Mouse (Mus musculus) E14TG2a.4 (cell line): ENCODE measurements around the gene Phactr2.
"Not testable (repeated sequence)": the region's sequence is repeated elsewhere in the genome, so short reads cannot be mapped to it uniquely, and the experiment has no call there.

Experiments used
- H3K27me3 ChIP-seq: 2 replicates; pipeline ENCODE4 v1.6.1; 2014; ENCODE audit warnings: low read length, control low read depth; ENCODE audit not compliant: insufficient read depth
- H3K36me3 ChIP-seq: 2 replicates; pipeline ENCODE4 v1.6.1; 2014; ENCODE audit warnings: low read length, control low read depth; ENCODE audit not compliant: insufficient read depth
- H3K4me1 ChIP-seq: replicated peaks from 2 replicates; pipeline ENCODE4 v1.6.1; 2014; ENCODE audit warnings: low read depth, low read length, control low read depth
- H3K4me3 ChIP-seq: replicated peaks from 2 replicates; pipeline ENCODE4 v1.5.1; 2014; ENCODE audit warnings: mild to moderate bottlenecking, low read length
- H3K9me3 ChIP-seq: 2 replicates; pipeline ENCODE4 v1.6.1; 2014; ENCODE audit warnings: low read length, control low read depth
- CTCF ChIP-seq: conservative IDR thresholded peaks from 2 replicates; pipeline ENCODE4 v1.5.1; 2014; ENCODE audit warnings: low read length
- NANOG ChIP-seq: IDR thresholded peaks from 2 replicates; pipeline ENCODE4 v1.6.1; 2014; ENCODE audit warnings: borderline replicate concordance, low read length, mixed read lengths
- POU5F1 ChIP-seq: IDR thresholded peaks from 2 replicates; pipeline ENCODE4 v1.6.1; 2014; ENCODE audit warnings: low read length, borderline replicate concordance

The Phactr2 gene

GRCm38 (mm10) chr10:13466925-13467324 lies 7.3 kb downstream of the Phactr2 start:
- Histone ChIP-seq H3K9me3 (no peaks in the 10 kb centered on the region), H3K27me3 (peaks cover 10% of the 10 kb centered on the region), H3K36me3 (no peaks in the 10 kb centered on the region), H3K4me1 (peaks cover 3% of the 10 kb centered on the region; the same call in 1 of the 2 replicates), H3K4me3 (no peak overlapping the region)
- TF ChIP-seq POU5F1 (no peak), NANOG (no peak), CTCF (no peak)

GRCm38 (mm10) chr10:13464295-13464694 lies 9.9 kb downstream of the Phactr2 start:
- H3K36me3 ChIP-seq, H3K9me3 ChIP-seq, H3K27me3 ChIP-seq, H3K4me3 ChIP-seq, H3K4me1 ChIP-seq: not testable (repeated sequence)

GRCm38 (mm10) chr10:13453200-13453990 lies 20.8 kb downstream of the Phactr2 start:
- H3K4me3 ChIP-seq, result no peak overlapping the region
- no peaks in the 10 kb centered on the region for H3K27me3 ChIP-seq
- H3K4me1 ChIP-seq, result no peaks in the 10 kb centered on the region
- TF ChIP-seq CTCF (no peak), POU5F1 (no peak), NANOG (no peak)
- no peaks in the 10 kb centered on the region for H3K36me3 ChIP-seq
- H3K9me3 ChIP-seq, result peaks cover 16% of the 10 kb centered on the region

- Histone ChIP-seq H3K36me3 (no peaks in the 10 kb centered on the region), H3K4me1 (no peaks in the 10 kb centered on the region), H3K9me3 (peaks cover 16% of the 10 kb centered on the region), H3K4me3 (no peak overlapping the region), H3K27me3 (no peaks in the 10 kb centered on the region)
- TF ChIP-seq NANOG (no peak), POU5F1 (no peak), CTCF (no peak)
Observed at GRCm38 (mm10) chr10:13451640-13452039, 22.6 kb downstream of the Phactr2 start.

GRCm38 (mm10) chr10:13448283-13449045 lies 25.7 kb downstream of the Phactr2 start:
- Histone ChIP-seq H3K4me1 (no peaks in the 10 kb centered on the region), H3K27me3 (no peaks in the 10 kb centered on the region), H3K9me3 (peaks cover 3% of the 10 kb centered on the region; the same call in 1 of the 2 replicates), H3K36me3 (no peaks in the 10 kb centered on the region), H3K4me3 (no peak overlapping the region)
- TF ChIP-seq POU5F1 (no peak), NANOG (no peak), CTCF (no peak)

- TF ChIP-seq CTCF (no peak), POU5F1 (no peak), NANOG (no peak)
- Histone ChIP-seq H3K4me1 (no peaks in the 10 kb centered on the region), H3K4me3 (no peak overlapping the region), H3K27me3 (no peaks in the 10 kb centered on the region), H3K9me3 (no peaks in the 10 kb centered on the region), H3K36me3 (no peaks in the 10 kb centered on the region)
Observed at GRCm38 (mm10) chr10:13446791-13447249, 27.4 kb downstream of the Phactr2 start.

GRCm38 (mm10) chr10:13444257-13444656 lies 30.0 kb downstream of the Phactr2 start:
- H3K36me3 ChIP-seq, result no peaks in the 10 kb centered on the region
- no peaks in the 10 kb centered on the region for H3K4me1 ChIP-seq
- TF ChIP-seq NANOG (no peak), POU5F1 (no peak), CTCF (no peak)
- H3K27me3 ChIP-seq, result no peaks in the 10 kb centered on the region
- H3K9me3 ChIP-seq, result no peaks in the 10 kb centered on the region
- H3K4me3 ChIP-seq, result no peak overlapping the region

- TF ChIP-seq POU5F1 (no peak), CTCF (no peak), NANOG (no peak)
- Histone ChIP-seq H3K36me3 (no peaks in the 10 kb centered on the region), H3K27me3 (no peaks in the 10 kb centered on the region), H3K4me1 (no peaks in the 10 kb centered on the region), H3K9me3 (no peaks in the 10 kb centered on the region), H3K4me3 (no peak overlapping the region)
Observed at GRCm38 (mm10) chr10:13443647-13444046, 30.6 kb downstream of the Phactr2 start.
